Mouse (Mus musculus): ENCODE data around the gene Mtmr2.
"Not testable (repeated sequence)": the region's sequence is repeated elsewhere in the genome, so short reads cannot be mapped to it uniquely, and the experiment has no call there.

The Mtmr2 gene

DNA sequence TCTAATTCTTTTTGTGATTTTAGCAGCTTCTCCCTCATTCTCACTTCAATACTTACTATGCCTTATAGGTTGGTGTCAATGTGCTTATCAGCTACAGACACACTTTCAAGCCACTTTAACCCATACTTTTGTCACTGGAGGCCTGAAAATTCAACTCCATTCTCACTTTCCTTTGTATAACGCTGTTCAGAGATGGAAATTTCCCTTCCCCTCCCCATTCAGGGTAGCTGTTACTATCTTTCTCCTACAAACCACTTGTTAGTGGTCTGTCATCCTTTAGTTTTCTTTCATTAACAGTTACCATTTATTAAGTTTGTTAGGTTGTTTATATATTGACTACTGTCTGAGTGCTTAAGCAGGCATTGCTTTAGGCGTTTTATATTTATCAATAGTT, at the start of gene Mtmr2:
Gene Mtmr2, plus strand, starts transcription at position 7 of the 394 bp plus-strand sequence.
- no peak for DNase-seq

- no peak for DNase-seq
Observed at GRCm38 (mm10) chr9:13699061-13699780, 49.0 kb upstream of the Mtmr2 start.

DNA sequence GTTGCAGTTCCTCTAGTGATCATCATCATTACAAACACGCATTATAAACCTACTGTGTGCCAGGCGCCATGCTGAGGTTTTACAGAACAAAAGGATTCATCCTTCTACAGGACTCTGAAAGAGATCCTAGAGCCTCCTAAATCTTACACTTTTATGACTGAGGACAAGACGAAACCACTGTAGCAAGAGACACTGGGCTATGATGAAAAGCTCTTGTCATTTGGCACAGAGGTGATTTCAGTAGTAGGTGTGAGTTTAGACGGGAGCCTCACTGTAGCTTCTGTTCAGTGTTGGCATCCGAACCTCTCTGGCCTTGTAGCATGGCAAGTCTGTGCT, 48.5 kb upstream of the Mtmr2 start:
- no peak for DNase-seq

- no peak for DNase-seq
Observed at GRCm38 (mm10) chr9:13701773-13702172, 46.4 kb upstream of the Mtmr2 start.

- no peak for DNase-seq
Observed at GRCm38 (mm10) chr9:13703100-13703499, 45.1 kb upstream of the Mtmr2 start.

DNA sequence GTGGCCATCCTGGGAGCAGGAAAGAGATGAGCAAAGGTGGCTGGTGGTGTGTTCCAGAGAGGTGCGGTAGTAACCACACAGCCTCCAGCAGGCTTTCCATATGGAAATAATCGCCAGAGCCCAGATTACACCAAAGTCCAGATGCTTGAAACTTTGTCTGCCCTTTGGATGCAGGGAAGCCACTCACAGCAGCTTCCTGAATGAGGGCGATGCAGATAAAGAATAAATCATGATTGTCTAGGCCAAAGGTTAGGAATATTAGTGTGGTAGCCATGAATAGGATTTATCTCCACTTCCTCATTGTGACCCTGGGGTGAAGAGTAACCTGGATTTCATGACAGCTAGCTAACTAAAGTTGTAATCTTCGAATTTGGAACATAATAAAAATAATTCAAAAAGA, 43.3 kb upstream of the Mtmr2 start:
- no peak for DNase-seq

DNA sequence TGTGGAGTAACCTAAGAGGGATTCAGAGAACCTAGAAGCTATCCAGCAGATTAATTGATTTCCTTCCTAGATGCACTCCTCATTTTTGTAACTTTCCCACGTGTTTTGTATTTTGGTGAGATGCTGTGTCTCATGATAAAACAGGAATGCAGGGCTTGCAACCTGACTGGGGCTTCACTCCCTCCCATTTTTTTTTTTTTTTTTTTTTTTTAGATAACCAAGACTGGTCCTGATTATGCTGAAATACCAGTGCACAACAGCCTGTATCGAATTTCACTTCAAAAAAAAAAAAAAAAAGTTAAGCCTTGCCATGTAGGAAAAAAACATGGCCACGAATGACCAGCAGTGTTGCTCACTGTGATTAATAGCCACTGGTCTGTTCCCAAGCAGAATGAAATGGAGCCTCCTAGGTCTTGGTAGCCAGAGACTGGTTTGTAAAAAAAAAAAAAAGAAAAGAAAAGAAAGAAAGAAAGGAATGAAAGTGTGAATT, 41.1 kb upstream of the Mtmr2 start:
- DNase-seq = no peak

DNA sequence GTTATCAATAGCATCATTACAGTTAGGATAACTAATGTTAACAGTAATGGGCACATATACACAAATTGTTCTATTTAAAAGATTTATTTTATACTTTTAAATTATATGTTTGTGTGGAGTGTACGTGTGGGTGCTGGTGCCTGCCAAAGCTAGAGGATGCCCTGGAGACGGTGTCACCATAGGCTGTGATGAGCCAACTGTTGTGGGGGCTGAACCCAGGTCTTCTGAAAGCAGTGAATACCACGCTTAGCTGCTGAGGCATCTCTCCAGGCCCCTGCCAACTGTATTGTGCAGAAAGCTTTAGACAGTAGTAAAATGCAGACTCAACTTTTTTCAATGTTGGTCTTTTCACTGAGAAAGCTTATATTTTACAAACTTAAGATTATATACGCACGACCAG, 38.8 kb upstream of the Mtmr2 start:
- DNase-seq = no peak

DNA sequence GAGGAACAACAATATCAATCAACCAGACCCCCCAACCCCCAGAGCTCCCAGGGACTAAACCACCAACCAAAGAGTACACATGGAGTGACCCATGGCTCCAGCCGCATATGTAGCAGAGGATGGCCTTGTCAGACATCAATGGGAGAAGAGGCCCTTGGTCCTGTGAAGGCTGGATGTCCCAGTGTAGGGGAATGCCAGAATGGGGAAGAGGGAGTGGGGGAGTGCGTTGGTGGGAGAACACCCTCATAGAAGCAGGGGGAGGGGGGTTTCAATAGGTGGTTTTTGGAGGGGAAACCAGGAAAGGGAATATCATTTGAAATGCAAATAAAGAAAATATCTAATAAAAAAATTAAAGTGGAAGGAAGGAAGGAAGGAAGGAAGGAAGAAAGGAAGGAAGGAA, 32.3 kb upstream of the Mtmr2 start:
- not testable (repeated sequence) for DNase-seq

DNA sequence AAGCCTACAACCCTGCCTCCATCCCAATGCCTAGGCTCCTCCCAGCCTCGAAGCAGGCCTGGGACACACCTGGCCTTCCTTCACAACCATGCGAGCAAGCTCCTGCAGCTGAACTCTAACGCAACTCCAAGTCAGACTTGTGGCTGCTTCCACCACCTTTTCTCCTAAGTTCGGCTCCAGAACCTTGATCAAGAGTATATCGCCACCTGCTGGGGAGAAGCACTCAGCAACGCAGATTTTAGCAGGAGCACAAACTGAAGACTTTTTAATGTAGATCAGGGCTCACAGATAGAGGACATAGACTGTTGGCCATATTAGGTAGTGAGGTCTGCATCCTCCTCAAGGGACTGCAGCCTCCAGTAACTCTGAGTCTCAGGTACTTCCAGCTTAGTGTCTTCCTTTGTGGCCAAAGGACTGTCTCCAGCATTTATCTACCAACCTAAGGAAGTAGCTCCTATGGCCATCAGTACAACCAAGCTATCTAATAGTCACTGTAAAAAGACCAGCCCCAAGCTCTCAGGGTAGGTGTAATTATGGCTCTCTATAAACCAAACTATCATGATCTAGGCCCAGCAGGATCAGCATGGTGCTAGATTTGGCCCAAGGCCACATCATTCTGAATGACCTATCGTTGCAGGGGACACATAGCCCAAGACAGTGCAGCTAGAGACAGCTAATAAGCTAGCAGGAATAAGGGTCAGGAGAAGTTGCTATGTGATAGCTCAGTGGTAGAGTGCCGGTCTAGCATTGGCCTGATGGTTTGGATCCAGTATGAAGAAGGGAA, 31.7 kb upstream of the Mtmr2 start:
- peak; percentile 45 to 67 for DNase-seq

GRCm38 (mm10) chr9:13748798-13749674, 826 bp downstream of the Mtmr2 start:
- DNase-seq = peak; percentile 92 to 95

DNA sequence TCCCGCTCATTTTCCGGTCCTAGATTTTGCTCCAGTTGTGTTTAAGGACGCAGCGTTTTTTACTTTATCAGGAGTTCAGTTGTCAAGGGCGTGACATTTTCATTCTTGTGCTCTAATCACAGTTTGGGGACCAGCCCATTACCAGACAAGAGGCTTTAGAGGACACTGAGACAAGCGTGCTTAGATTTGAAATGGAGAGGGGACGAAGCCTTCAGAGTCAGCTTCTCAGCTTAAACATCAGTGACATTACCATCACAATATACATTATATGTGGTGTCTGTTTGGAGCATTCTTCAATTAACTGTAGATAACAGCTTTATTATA, 1.4 kb downstream of the Mtmr2 start:
- no peak for DNase-seq

DNA sequence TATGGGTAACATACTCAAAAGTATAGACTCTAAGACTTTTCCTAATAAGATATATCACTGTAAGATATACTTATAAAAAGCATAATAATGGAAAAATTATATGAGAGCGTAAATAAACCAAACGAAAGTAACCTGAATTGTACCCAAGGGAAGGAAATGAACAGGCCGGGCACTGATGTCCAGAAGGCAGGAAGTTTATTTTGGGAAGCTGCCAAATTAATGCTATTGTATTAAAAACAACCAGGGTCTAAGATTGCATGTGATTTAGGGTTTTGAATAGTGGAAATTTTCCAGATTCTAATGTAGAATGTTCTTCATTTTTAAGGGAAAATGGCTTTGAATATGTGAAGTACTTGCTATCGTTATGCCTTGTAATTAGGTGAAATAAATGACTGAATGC, 4.3 kb downstream of the Mtmr2 start:
- no peak for DNase-seq

GRCm38 (mm10) chr9:13760430-13760829, 12.2 kb downstream of the Mtmr2 start:
- no peak for DNase-seq

- no peak for DNase-seq
Observed at GRCm38 (mm10) chr9:13765624-13766023, 17.4 kb downstream of the Mtmr2 start.

- no peak for DNase-seq
Observed at GRCm38 (mm10) chr9:13766570-13766969, 18.4 kb downstream of the Mtmr2 start.

DNA sequence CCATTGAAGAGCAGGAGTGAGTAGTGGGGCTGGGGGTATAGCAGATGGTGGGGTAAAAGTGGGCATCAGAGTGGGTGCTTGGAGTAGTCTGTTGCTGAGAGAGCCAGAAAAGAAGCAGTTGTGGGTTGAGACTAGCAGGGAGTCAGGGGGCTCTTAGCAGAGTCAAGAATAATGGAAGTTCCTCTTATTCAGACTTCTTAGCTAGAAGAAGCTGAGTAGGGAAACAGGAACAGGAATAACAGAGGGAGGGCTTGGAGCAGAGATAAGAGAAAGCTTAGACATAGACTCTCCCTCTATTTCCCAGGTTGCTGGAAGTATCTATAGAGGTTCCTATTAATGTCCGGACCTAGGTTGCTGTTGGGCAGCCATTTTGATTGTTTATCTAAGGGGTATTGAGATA, 26.5 kb downstream of the Mtmr2 start:
- no peak for DNase-seq

GRCm38 (mm10) chr9:13781985-13782384, 33.8 kb downstream of the Mtmr2 start:
- DNase-seq = no peak

- DNase-seq = not testable (repeated sequence)
Observed at GRCm38 (mm10) chr9:13790864-13791263, 42.7 kb downstream of the Mtmr2 start.

DNA sequence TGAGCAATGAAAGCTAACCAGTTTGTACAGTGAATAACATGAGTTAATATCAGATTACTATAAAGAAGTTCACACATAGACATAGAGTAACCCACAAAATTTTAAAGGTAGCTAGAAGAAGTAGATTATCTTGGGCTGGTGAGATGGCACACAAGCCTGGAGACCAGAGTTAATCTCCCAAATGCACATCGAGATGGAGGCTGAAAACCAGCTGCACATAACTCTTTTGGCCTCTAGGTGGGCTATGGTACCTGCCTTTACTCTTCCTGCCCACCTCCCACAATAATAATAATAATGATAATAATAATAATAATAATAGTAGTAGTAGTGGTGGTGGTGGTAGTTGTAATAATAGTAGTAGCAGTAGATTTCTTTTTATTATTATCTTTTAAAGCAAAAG, 46.1 kb downstream of the Mtmr2 start:
- DNase-seq = no peak

DNA sequence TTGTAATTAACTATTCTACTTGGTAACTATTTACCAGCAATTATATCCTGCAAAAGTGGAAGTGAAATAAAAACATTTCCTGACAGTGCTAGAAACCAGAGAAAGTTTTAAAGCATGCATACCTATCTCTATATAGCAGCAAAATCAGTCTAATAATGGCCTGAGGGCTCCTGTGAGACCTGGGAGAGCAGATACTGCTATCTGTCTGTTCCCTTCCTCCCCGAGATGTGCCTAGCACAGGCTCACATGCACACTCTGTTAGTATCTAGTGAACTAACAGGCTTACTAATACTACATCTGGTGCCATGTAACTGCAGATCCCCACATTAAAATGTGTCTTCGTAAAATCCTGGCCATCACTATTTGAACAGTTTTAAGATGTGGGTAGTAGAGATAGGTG, 46.5 kb downstream of the Mtmr2 start:
- no peak for DNase-seq

DNA sequence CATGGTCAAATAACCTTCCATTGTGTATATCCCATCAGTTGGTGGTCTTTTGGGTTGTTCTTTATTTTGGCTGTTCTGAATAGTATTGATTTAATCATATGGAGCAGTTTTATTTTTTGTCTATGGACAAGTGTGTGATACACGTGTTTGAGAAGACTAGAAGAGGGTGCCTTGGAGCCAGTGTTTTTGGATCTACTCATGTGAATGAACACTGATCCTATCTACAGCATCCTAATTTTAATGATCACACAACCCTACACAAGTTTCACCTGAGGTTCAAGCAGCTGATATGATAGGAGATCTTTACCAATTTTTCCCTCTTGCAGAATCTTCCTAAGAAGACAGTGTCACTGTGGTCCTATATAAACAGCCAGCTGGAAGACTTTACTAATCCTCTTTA, 56.3 kb downstream of the Mtmr2 start:
- no peak for DNase-seq

DNA sequence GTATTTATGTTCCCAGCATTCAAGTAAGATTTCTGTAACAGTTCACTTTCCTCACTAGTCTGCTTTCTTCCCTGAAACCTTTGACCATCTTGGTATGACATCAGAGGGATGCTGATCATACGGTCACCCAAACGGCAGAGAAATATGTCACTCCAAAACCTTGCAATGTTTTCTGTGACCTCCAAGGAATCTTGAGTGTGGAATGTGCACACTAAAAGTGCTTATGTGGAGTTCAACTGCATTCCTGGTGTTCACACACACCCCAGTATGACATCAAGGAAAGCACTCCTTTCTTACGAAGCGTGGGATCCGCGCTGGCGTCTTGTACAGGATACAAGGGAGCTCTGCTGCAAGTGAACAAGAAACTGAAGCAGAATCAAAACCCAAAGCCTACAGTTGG, 58.6 kb downstream of the Mtmr2 start:
- no peak for DNase-seq

GRCm38 (mm10) chr9:13807657-13808056, 59.4 kb downstream of the Mtmr2 start:
- DNase-seq = no peak
